Comparison of ENCODE assay signal across 8 mouse cellular contexts in the genomic region with DNA sequence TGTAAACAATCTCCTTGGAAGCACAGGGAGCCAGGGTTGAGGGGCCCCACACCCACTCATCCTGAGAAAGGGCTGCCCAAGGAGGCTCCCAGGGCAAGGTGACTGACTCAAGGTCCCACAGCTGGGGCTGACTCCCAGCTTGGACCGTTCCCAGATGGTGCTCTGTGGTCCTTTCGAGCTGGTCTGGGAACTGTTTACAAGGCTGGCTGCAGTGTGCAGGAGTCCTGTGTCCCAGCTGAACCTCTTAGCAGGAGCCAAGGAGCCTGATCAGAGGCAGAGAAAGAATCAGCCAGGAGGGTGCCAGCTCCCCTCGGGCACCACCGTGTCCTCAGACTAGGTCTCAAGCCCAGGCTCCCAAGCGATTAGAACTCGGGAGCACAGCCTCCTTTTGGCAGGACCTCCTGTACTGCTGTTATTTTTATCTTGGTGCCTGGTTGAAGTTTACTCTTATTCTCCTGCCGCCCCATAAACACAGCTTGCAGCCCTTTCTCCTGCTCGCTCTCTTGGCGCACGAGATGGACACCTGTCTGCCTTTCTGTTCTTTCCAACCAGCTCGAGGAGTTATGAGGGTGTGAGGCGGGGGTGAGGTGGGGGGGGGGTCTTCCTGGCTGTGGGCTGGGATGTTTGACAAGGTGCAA. TPM values are rescaled to one million over a fixed set of nuclear protein-coding genes. Genes with fewer than 3 reads are reported as not detected.
A peak's percentile ranks its signal among the peaks of the same experiment; 100 is the strongest.
DNase-seq lines count a peak whose midpoint lies in the region; ATAC-seq lines count a peak whose summit lies in the region.

No protein-coding gene starts in this region.

- no peak overlapping the region; the same call in 1 of the 2 replicates for H3K9ac ChIP-seq in heart, embryonic 11.5 days (ENCODE audit: low read depth, low read length)
- H3K9ac ChIP-seq in limb, embryonic 12.5 days (replicated peaks), result no peak overlapping the region

- peaks cover 3% of the 10 kb centered on the region; the same call in 1 of the 2 replicates for H3K27me3 ChIP-seq in heart, embryonic 11.5 days (ENCODE audit: control insufficient read depth, insufficient read depth, low read length)
- peaks cover 3% of the 10 kb centered on the region for H3K27me3 ChIP-seq in limb, embryonic 12.5 days

- ATAC-seq in heart, embryonic 11.5 days (replicated peaks; ENCODE audit: insufficient number of reproducible peaks, low FRiP score, low TSS enrichment), result 0 out of 2 replicates have a peak, but pooled peaks have one; percentile 18
- ATAC-seq in limb, embryonic 12.5 days (ENCODE audit: insufficient number of reproducible peaks, insufficient read depth, low FRiP score, low TSS enrichment, low read depth), result no peak

- no peaks in the 10 kb centered on the region for H3K9me3 ChIP-seq in heart, embryonic 11.5 days (replicated peaks; ENCODE audit: control insufficient read depth, low read length)
- no peaks in the 10 kb centered on the region for H3K9me3 ChIP-seq in limb, embryonic 12.5 days

- H3K36me3 ChIP-seq in heart, embryonic 11.5 days (ENCODE audit: control insufficient read depth, insufficient read depth, low read length), result no peaks in the 10 kb centered on the region
- no peaks in the 10 kb centered on the region for H3K36me3 ChIP-seq in limb, embryonic 12.5 days

- H3K4me2 ChIP-seq in heart, embryonic 11.5 days, result no peak overlapping the region
- peak overlapping the region; percentile 23 for H3K4me2 ChIP-seq in limb, embryonic 12.5 days

- DNase-seq in layer of hippocampus, postnatal 10 days (ENCODE audit: low spot score in 2 of 2), result peak; percentile 40 to 49
- DNase-seq in layer of hippocampus, adult 9-10 months (ENCODE audit: low spot score), result no peak
- peak; percentile 78 for DNase-seq in adrenal gland, postnatal 14 days
- no peak for DNase-seq in thymus, postnatal 4 days
- no peak for DNase-seq in c-Kit-positive CD71-positive TER-119-positive erythroid progenitor cells, embryonic 14.5 days (ENCODE audit: low spot score)
- DNase-seq in urinary bladder, adult 2 months (ENCODE audit: low spot score), result no peak

- 48% methylated on average over 12 of the region's 12 CpGs for WGBS in heart, embryonic 11.5 days (ENCODE audit: insufficient replicate concordance)
- WGBS in limb, embryonic 12.5 days, result 26% methylated on average over 12 of the region's 12 CpGs

- no peak overlapping the region for H3K4me3 ChIP-seq in heart, embryonic 11.5 days (ENCODE audit: low read depth, low read length)
- no peak overlapping the region for H3K4me3 ChIP-seq in limb, embryonic 12.5 days (replicated peaks)

- H3K27ac ChIP-seq in heart, embryonic 11.5 days (ENCODE audit: low read depth, low read length), result no peak overlapping the region
- H3K27ac ChIP-seq in limb, embryonic 12.5 days, result peak overlapping the region; percentile 53; the same call in 1 of the 2 replicates

- H3K4me1 ChIP-seq in heart, embryonic 11.5 days (ENCODE audit: control insufficient read depth, insufficient read depth, low read length), result peaks cover 10% of the 10 kb centered on the region
- H3K4me1 ChIP-seq in limb, embryonic 12.5 days (replicated peaks), result peaks cover 27% of the 10 kb centered on the region

RNA-seq across cellular contexts. Expression of a gene that starts 22.1 kb away (rescaled TPM):
- total RNA-seq in layer of hippocampus, postnatal 10 days (2021), result 10 to 100 TPM; 22.0 to 23.1 TPM
- 51.7 and 63.2 TPM in 2 replicates for total RNA-seq in adrenal gland, postnatal 14 days (2021)
- polyA plus RNA-seq in heart, embryonic 11.5 days (2014; fragmentation: Nextera tagmentation; extraction: Ambion mirVana), result 45.3 and 48.9 TPM in 2 replicates
- polyA plus RNA-seq in limb, embryonic 12.5 days (2016; fragmentation: Nextera tagmentation; extraction: Ambion mirVana), result 35.6 and 36.2 TPM in 2 replicates
- 68.6 and 122 TPM in 2 replicates for polyA plus RNA-seq in urinary bladder, adult 2 months (2012; rRNA removed)

Comparison
In these comparisons a context has a peak if more than half of its experiments do, and no peak if none do; other contexts are left out.
1. DNase-seq: peak in layer of hippocampus, postnatal 10 days (2 of 2) and adrenal gland, postnatal 14 days (single experiment); none in layer of hippocampus, adult 9-10 months (single experiment), thymus, postnatal 4 days (single experiment), c-Kit-positive CD71-positive TER-119-positive erythroid progenitor cells, embryonic 14.5 days (single experiment) and urinary bladder, adult 2 months (single experiment).